Mouse (Mus musculus) liver, postnatal 0 days (tissue): Measurements from ENCODE around the gene Slc17a5. TPM values are rescaled to one million over a fixed set of nuclear protein-coding genes. Genes with fewer than 3 reads are reported as not detected.

Experiments
- ATAC-seq: fragments of 200-750 bp; cut with Nextera tagmentation; 2 replicates; pipeline ENCODE4 v1.8.0; 2017; ENCODE audit warnings: mild to moderate bottlenecking, moderate library complexity
- DNase-seq: peaks from one replicate; pipeline ENCODE4 v3.0.0-alpha.2; 2016
- H3K27ac ChIP-seq: fragments of 300-500 bp; sonication (generic); 2 replicates; pipeline ENCODE4 v1.5.1; 2014; ENCODE audit warnings: antibody characterized with exemption, moderate library complexity, mild to moderate bottlenecking, low read depth
- H3K27me3 ChIP-seq: fragments of 300-500 bp; sonication (generic); 2 replicates; pipeline ENCODE4 v1.6.1; 2014; ENCODE audit warnings: low read length, control low read depth, mixed read lengths; ENCODE audit not compliant: insufficient read depth
- H3K36me3 ChIP-seq: fragments of 300-500 bp; sonication (generic); replicated peaks from 2 replicates; pipeline ENCODE4 v1.6.1; 2014; ENCODE audit warnings: mild to moderate bottlenecking, control low read depth, low read length, moderate library complexity, mixed read lengths; ENCODE audit not compliant: insufficient read depth
- H3K4me1 ChIP-seq: fragments of 300-500 bp; sonication (generic); 2 replicates; pipeline ENCODE4 v1.6.1; 2014; ENCODE audit warnings: antibody characterized with exemption, mild to moderate bottlenecking, control low read depth; ENCODE audit not compliant: insufficient read depth
- H3K4me2 ChIP-seq: fragments of 300-500 bp; sonication (generic); 2 replicates; pipeline ENCODE4 v1.6.1; 2014; ENCODE audit warnings: low read depth, mild to moderate bottlenecking, low read length, moderate library complexity, mixed read lengths
- H3K4me3 ChIP-seq: fragments of 300-500 bp; sonication (generic); 2 replicates; pipeline ENCODE4 v1.5.1; 2014; ENCODE audit warnings: low read depth, low read length
- H3K9ac ChIP-seq: fragments of 300-500 bp; sonication (generic); replicated peaks from 2 replicates; pipeline ENCODE4 v1.6.1; 2014; ENCODE audit warnings: mild to moderate bottlenecking, moderate library complexity
- H3K9me3 ChIP-seq: fragments of 300-500 bp; sonication (generic); 2 replicates; pipeline ENCODE4 v1.6.1; 2016; ENCODE audit warnings: mild to moderate bottlenecking, control low read depth, low read length, mixed read lengths
- CTCF ChIP-seq: sonication (generic); IDR thresholded peaks from 2 replicates; pipeline ENCODE4 v1.5.1; 2016; ENCODE audit warnings: antibody characterized with exemption, low read depth
- EP300 ChIP-seq: IDR thresholded peaks from 2 replicates; pipeline ENCODE4 v1.6.1; 2016; ENCODE audit warnings: antibody characterized with exemption, low read depth, mild to moderate bottlenecking
- WGBS: fragments of 180-500 bp; shearing (Covaris S2); extraction: QIAGEN DNeasy Blood & Tissue Kit; methylation state at CpG from one replicate; pipeline ENCODE4 v1.1.7; 2014; ENCODE audit not compliant: insufficient replicate concordance; 5-methylcytosine and 5-hydroxymethylcytosine counted together
- polyA plus RNA-seq: library from polyadenylated mRNA; unstranded; fragments of >200 nt; fragmentation: Nextera tagmentation; extraction: Ambion mirVana; gene quantifications from 2 replicates; pipeline ENCODE4 v1.2.1, GENCODE M21; 2015

Slc17a5 gene
- polyA plus RNA-seq, 1 experiment from 2014 or later, result 6.2 TPM

- WGBS, result 48% methylated on average over 3 of the region's 3 CpGs
- H3K9ac ChIP-seq, result no peak overlapping the region
These were observed 71.7 kb downstream of the Slc17a5 start for GRCm38 (mm10) chr9:78516125-78516524.

GRCm38 (mm10) chr9:78514681-78515080 is 73.2 kb downstream of the Slc17a5 start:
- Histone ChIP-seq H3K4me2 (no peak overlapping the region), H3K27ac (no peak overlapping the region), H3K4me3 (no peak overlapping the region), H3K9ac (no peak overlapping the region), H3K4me1 (peaks cover 18% of the 10 kb centered on the region; the same call in 1 of the 2 replicates), H3K36me3 (no peaks in the 10 kb centered on the region), H3K9me3 (no peaks in the 10 kb centered on the region), H3K27me3 (no peaks in the 10 kb centered on the region)
- TF ChIP-seq EP300, result no peak
- TF ChIP-seq CTCF, result no peak
- DNase-seq (no peak), ATAC-seq (no peak)
- 82% methylated on average over 4 of the region's 4 CpGs for WGBS

More at GRCm38 (mm10) chr9:78516125-78516524, 71.7 kb downstream of the Slc17a5 start:
- Histone ChIP-seq H3K27ac (no peak overlapping the region), H3K9me3 (no peaks in the 10 kb centered on the region), H3K27me3 (no peaks in the 10 kb centered on the region), H3K4me2 (peak overlapping the region; percentile 27; the same call in 1 of the 2 replicates), H3K4me1 (peaks cover 30% of the 10 kb centered on the region), H3K36me3 (no peaks in the 10 kb centered on the region), H3K4me3 (no peak overlapping the region)
- DNase-seq, result no peak
- ATAC-seq, result no peak; the same call in 1 of the 2 replicates
- no peak for TF ChIP-seq CTCF
- TF ChIP-seq EP300, result peak; percentile 80

- H3K27me3 ChIP-seq, result no peaks in the 10 kb centered on the region
- peaks cover 18% of the 10 kb centered on the region; the same call in 1 of the 2 replicates for H3K4me1 ChIP-seq
- 41% methylated on average over 6 of the region's 6 CpGs for WGBS
- H3K27ac ChIP-seq, result peak overlapping the region; percentile 73
- H3K4me2 ChIP-seq, result no peak overlapping the region
- H3K36me3 ChIP-seq, result no peaks in the 10 kb centered on the region
- DNase-seq (peak; percentile 46), ATAC-seq (peak; percentile 71)
- H3K9me3 ChIP-seq, result no peaks in the 10 kb centered on the region
- TF ChIP-seq CTCF, result no peak
- TF ChIP-seq EP300, result no peak
- H3K4me3 ChIP-seq, result no peak overlapping the region
- H3K9ac ChIP-seq, result no peak overlapping the region
These were observed 73.9 kb downstream of the Slc17a5 start for GRCm38 (mm10) chr9:78513776-78514500.

- DNase-seq (no peak), ATAC-seq (peak; percentile 64)
- 79% methylated on average over 5 of the region's 5 CpGs for WGBS
- H3K4me3 ChIP-seq, result no peak overlapping the region
- TF ChIP-seq CTCF (no peak), EP300 (no peak)
- no peaks in the 10 kb centered on the region for H3K36me3 ChIP-seq
- no peak overlapping the region for H3K9ac ChIP-seq
- no peaks in the 10 kb centered on the region for H3K27me3 ChIP-seq
- H3K4me2 ChIP-seq, result no peak overlapping the region
- peaks cover 18% of the 10 kb centered on the region; the same call in 1 of the 2 replicates for H3K4me1 ChIP-seq
- peak overlapping the region; percentile 55 for H3K27ac ChIP-seq
- no peaks in the 10 kb centered on the region for H3K9me3 ChIP-seq
These were observed 76.1 kb downstream of the Slc17a5 start for GRCm38 (mm10) chr9:78511705-78512104.

DNA sequence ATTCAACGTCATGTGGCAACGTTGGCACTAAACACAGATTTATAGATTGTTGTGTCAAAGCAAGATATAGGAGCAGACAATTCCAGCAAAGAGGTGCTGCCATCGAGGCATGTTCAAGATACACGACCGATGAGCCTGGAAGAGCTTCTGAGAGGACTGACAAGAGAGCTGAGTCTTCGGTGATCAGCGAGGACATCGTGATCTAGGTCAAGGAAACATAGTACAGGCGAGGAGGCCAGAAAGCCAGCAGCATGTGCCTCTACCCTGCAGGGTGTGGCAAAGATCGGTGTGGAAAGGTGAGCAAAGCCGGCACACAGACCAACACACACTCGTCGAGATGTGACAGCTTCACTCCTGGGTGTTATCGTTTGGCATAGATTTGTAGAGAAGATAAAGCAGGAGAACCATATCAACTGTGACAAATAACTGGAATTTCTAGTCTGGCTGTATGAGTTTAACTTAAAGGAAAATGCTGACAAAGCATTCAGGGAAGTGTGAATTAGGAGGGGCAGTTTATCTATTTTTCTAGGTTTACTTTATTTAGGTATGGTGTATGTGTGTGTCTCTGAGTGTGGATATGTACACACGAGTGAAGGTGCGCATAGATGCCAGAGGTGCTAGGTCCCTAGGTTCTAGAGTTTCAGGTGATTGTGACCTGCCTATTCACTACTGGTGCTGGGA is 79.6 kb downstream of the Slc17a5 start:
- Histone ChIP-seq H3K27ac (no peak overlapping the region), H3K4me3 (no peak overlapping the region), H3K27me3 (no peaks in the 10 kb centered on the region), H3K4me1 (peaks cover 20% of the 10 kb centered on the region), H3K36me3 (no peaks in the 10 kb centered on the region), H3K4me2 (no peak overlapping the region), H3K9ac (no peak overlapping the region), H3K9me3 (no peaks in the 10 kb centered on the region)
- 74% methylated on average over 16 of the region's 16 CpGs for WGBS
- TF ChIP-seq CTCF (no peak), EP300 (no peak)
- DNase-seq, result no peak
- no peak for ATAC-seq

- TF ChIP-seq EP300 (no peak), CTCF (no peak)
- peak; percentile 72 for ATAC-seq
- H3K4me1 ChIP-seq, result peaks cover 16% of the 10 kb centered on the region
- H3K27me3 ChIP-seq, result no peaks in the 10 kb centered on the region
- no peak for DNase-seq
- no peaks in the 10 kb centered on the region for H3K9me3 ChIP-seq
- peak overlapping the region; percentile 96 for H3K27ac ChIP-seq
- H3K9ac ChIP-seq, result peak overlapping the region; percentile 62
- H3K4me3 ChIP-seq, result peak overlapping the region; percentile 27
- WGBS, result 50% methylated on average over 7 of the region's 7 CpGs
- no peaks in the 10 kb centered on the region for H3K36me3 ChIP-seq
- peak overlapping the region; percentile 50 for H3K4me2 ChIP-seq
These were observed 81.1 kb downstream of the Slc17a5 start for GRCm38 (mm10) chr9:78506722-78507077.
